Mouse (Mus musculus) right cerebral cortex, postnatal 10 days (tissue): ENCODE data around the gene Fosl1.
"Not testable (repeated sequence)": the region's sequence is repeated elsewhere in the genome, so short reads cannot be mapped to it uniquely, and the experiment has no call there.

Experiments used
- DNase-seq, 2 experiments: peaks; one replicate each; pipeline ENCODE4 v3.0.0; 2021; ENCODE audit warnings: low spot score in 2 of 2

Gene Fosl1

GRCm38 (mm10) chr19:5481398-5481797, 34.1 kb downstream of the Fosl1 start:
- no peak for DNase-seq

GRCm38 (mm10) chr19:5483386-5484359, 36.3 kb downstream of the Fosl1 start:
- peak; percentile 23 to 38 for DNase-seq

GRCm38 (mm10) chr19:5484496-5484895, 37.1 kb downstream of the Fosl1 start:
- DNase-seq = no peak

GRCm38 (mm10) chr19:5485371-5485770, 38.0 kb downstream of the Fosl1 start:
- DNase-seq = peak; percentile 30 to 46

- peak in 1 of 2 experiments; percentile 33 for DNase-seq
Observed at GRCm38 (mm10) chr19:5485821-5486220, 38.5 kb downstream of the Fosl1 start.

GRCm38 (mm10) chr19:5486286-5486685, 38.9 kb downstream of the Fosl1 start:
- peak; percentile 52 to 71 for DNase-seq

GRCm38 (mm10) chr19:5486771-5487170, 39.4 kb downstream of the Fosl1 start:
- DNase-seq = peak in 1 of 2 experiments; percentile 27

GRCm38 (mm10) chr19:5487768-5488550, 40.6 kb downstream of the Fosl1 start, which contains the start of gene Mus81:
Mus81 (minus strand) TSS chr19:5488402.
- peak; percentile 95 to 97 for DNase-seq

GRCm38 (mm10) chr19:5488878-5489571, 41.7 kb downstream of the Fosl1 start:
- DNase-seq = peak; percentile 98 to 99

- peak in 1 of 2 experiments; percentile 34 for DNase-seq
Observed at GRCm38 (mm10) chr19:5489721-5490120, 42.4 kb downstream of the Fosl1 start.

GRCm38 (mm10) chr19:5490313-5490897, 43.1 kb downstream of the Fosl1 start, which contains the start of gene Cfl1:
Cfl1 (plus strand) TSS chr19:5490455.
- peak; percentile 96 to 97 for DNase-seq

GRCm38 (mm10) chr19:5490898-5491708, 43.8 kb downstream of the Fosl1 start:
- DNase-seq = peak; percentile 85 to 90

- no peak for DNase-seq
Observed at GRCm38 (mm10) chr19:5492641-5493040, 45.3 kb downstream of the Fosl1 start.

GRCm38 (mm10) chr19:5493301-5493721, 46.0 kb downstream of the Fosl1 start:
- DNase-seq = not testable (repeated sequence)

- DNase-seq = no peak
Observed at GRCm38 (mm10) chr19:5494314-5494713, 47.0 kb downstream of the Fosl1 start.

GRCm38 (mm10) chr19:5495353-5496051, 48.2 kb downstream of the Fosl1 start:
- peak in 1 of 2 experiments; percentile 31 for DNase-seq

GRCm38 (mm10) chr19:5496052-5496370, 48.7 kb downstream of the Fosl1 start:
- no peak for DNase-seq

- no peak for DNase-seq
Observed at GRCm38 (mm10) chr19:5500330-5500875, 53.1 kb downstream of the Fosl1 start.

- DNase-seq = no peak
Observed at GRCm38 (mm10) chr19:5503687-5504086, 56.3 kb downstream of the Fosl1 start, which contains the start of gene 1700020D05Rik. 1700020D05Rik (minus strand) TSS chr19:5503787.
